Mouse (Mus musculus) midbrain, postnatal 0 days (tissue): Measurements from ENCODE around the gene Acat2. TPM values are rescaled to one million over a fixed set of nuclear protein-coding genes. Genes with fewer than 3 reads are reported as not detected.
"Not testable (repeated sequence)": the region's sequence is repeated elsewhere in the genome, so short reads cannot be mapped to it uniquely, and the experiment has no call there.

ENCODE experiments used
- ATAC-seq: fragments of 200-750 bp; cut with Nextera tagmentation; 2 replicates; pipeline ENCODE4 v1.8.0; 2017; ENCODE audit warnings: moderate number of reproducible peaks, mild to moderate bottlenecking, moderate TSS enrichment, moderate library complexity; ENCODE audit not compliant: low FRiP score
- DNase-seq: peaks from one replicate; pipeline ENCODE4 v3.0.0-alpha.2; 2015; ENCODE audit warnings: low spot score
- H3K27ac ChIP-seq: fragments of 300-500 bp; sonication (generic); 2 replicates; pipeline ENCODE4 v1.5.1; 2014; ENCODE audit warnings: low read depth, mild to moderate bottlenecking, low read length, mixed read lengths
- H3K27me3 ChIP-seq: fragments of 300-500 bp; sonication (generic); 2 replicates; pipeline ENCODE4 v1.6.1; 2014; ENCODE audit warnings: low read length, control low read depth, mixed read lengths; ENCODE audit not compliant: insufficient read depth
- H3K36me3 ChIP-seq: fragments of 300-500 bp; sonication (generic); 2 replicates; pipeline ENCODE4 v1.6.1; 2014; ENCODE audit warnings: low read length, control low read depth, mixed read lengths; ENCODE audit not compliant: insufficient read depth
- H3K4me1 ChIP-seq: fragments of 300-500 bp; sonication (generic); 2 replicates; pipeline ENCODE4 v1.6.1; 2014; ENCODE audit warnings: mild to moderate bottlenecking, control low read depth, antibody characterized with exemption, low read length, mixed read lengths; ENCODE audit not compliant: insufficient read depth
- H3K4me2 ChIP-seq: fragments of 300-500 bp; sonication (generic); 2 replicates; pipeline ENCODE4 v1.6.1; 2014; ENCODE audit warnings: low read depth, mild to moderate bottlenecking, low read length, mixed read lengths; ENCODE audit not compliant: poor library complexity, severe bottlenecking
- H3K4me3 ChIP-seq: fragments of 300-500 bp; sonication (generic); 2 replicates; pipeline ENCODE4 v1.5.1; 2014; ENCODE audit warnings: low read depth, mild to moderate bottlenecking, low read length, moderate library complexity
- H3K9ac ChIP-seq: fragments of 300-500 bp; sonication (generic); replicated peaks from 2 replicates; pipeline ENCODE4 v1.6.1; 2014; ENCODE audit warnings: mild to moderate bottlenecking, low read length, moderate library complexity, mixed read lengths; ENCODE audit not compliant: poor library complexity, severe bottlenecking
- H3K9me3 ChIP-seq: fragments of 300-500 bp; sonication (generic); 2 replicates; pipeline ENCODE4 v1.6.1; 2016; ENCODE audit warnings: low read length, control low read depth
- CTCF ChIP-seq: IDR thresholded peaks from 2 replicates; pipeline ENCODE4 v1.5.1; 2016; ENCODE audit warnings: antibody characterized with exemption, mild to moderate bottlenecking
- WGBS: fragments of 180-500 bp; shearing (Covaris S2); extraction: QIAGEN DNeasy Blood & Tissue Kit; methylation state at CpG from one replicate; pipeline ENCODE4 v1.1.7; 2014; 5-methylcytosine and 5-hydroxymethylcytosine counted together
- polyA plus RNA-seq: library from polyadenylated mRNA; unstranded; fragments of >200 nt; fragmentation: Nextera tagmentation; extraction: Ambion mirVana; gene quantifications from 2 replicates; pipeline ENCODE4 v1.2.1, GENCODE M21; 2015
- total RNA-seq: library from RNA; depleted of rRNA; stranded (reverse); fragments of >200 nt; gene quantifications from 2 replicates; pipeline ENCODE4 v1.2.3, GENCODE M21; 2014

The Acat2 gene
- total and polyA plus RNA-seq, 2 experiments from 2014 or later = 181 to 247 TPM

GRCm38 (mm10) chr17:12937412-12937970 is 23.1 kb downstream of the Acat2 start:
- H3K27me3 ChIP-seq = no peaks in the 10 kb centered on the region
- no peak overlapping the region for H3K9ac ChIP-seq
- H3K9me3 ChIP-seq = no peaks in the 10 kb centered on the region
- ATAC-seq (no peak), DNase-seq (no peak)
- no peaks in the 10 kb centered on the region; the same call in 1 of the 2 replicates for H3K4me1 ChIP-seq
- H3K4me2 ChIP-seq = no peak overlapping the region
- WGBS = 86% methylated on average over 2 of the region's 2 CpGs
- no peak overlapping the region for H3K4me3 ChIP-seq
- no peak for TF ChIP-seq CTCF
- H3K36me3 ChIP-seq = peaks cover 5% of the 10 kb centered on the region
- H3K27ac ChIP-seq = no peak overlapping the region

- Histone ChIP-seq H3K4me3 (no peak overlapping the region), H3K27ac (no peak overlapping the region), H3K4me2 (no peak overlapping the region), H3K27me3 (no peaks in the 10 kb centered on the region), H3K9me3 (no peaks in the 10 kb centered on the region), H3K4me1 (no peaks in the 10 kb centered on the region; the same call in 1 of the 2 replicates), H3K36me3 (no peaks in the 10 kb centered on the region), H3K9ac (no peak overlapping the region)
- DNase-seq = no peak
- WGBS = 50% methylated on average over 4 of the region's 4 CpGs
- TF ChIP-seq CTCF = no peak
- ATAC-seq = no peak
These were observed 24.8 kb downstream of the Acat2 start for GRCm38 (mm10) chr17:12935719-12936118.

GRCm38 (mm10) chr17:12931576-12931975 is 29.0 kb downstream of the Acat2 start:
- not testable (repeated sequence) for H3K4me3 ChIP-seq, H3K27ac ChIP-seq, H3K9ac ChIP-seq, ATAC-seq, H3K36me3 ChIP-seq, H3K4me2 ChIP-seq, H3K27me3 ChIP-seq, H3K9me3 ChIP-seq, H3K4me1 ChIP-seq, DNase-seq
- 87% methylated on average over 5 of the region's 5 CpGs for WGBS

GRCm38 (mm10) chr17:12925703-12926180 is 34.8 kb downstream of the Acat2 start:
- Histone ChIP-seq H3K4me1 (no peaks in the 10 kb centered on the region), H3K9me3 (no peaks in the 10 kb centered on the region), H3K9ac (no peak overlapping the region), H3K4me2 (no peak overlapping the region), H3K27ac (no peak overlapping the region), H3K36me3 (peaks cover 30% of the 10 kb centered on the region), H3K27me3 (no peaks in the 10 kb centered on the region), H3K4me3 (no peak overlapping the region)
- 91% methylated on average over 8 of the region's 8 CpGs for WGBS
- DNase-seq (no peak), ATAC-seq (no peak)
- TF ChIP-seq CTCF = no peak

GRCm38 (mm10) chr17:12925001-12925400 is 35.5 kb downstream of the Acat2 start:
- no peaks in the 10 kb centered on the region for H3K4me1 ChIP-seq
- H3K27me3 ChIP-seq = no peaks in the 10 kb centered on the region
- WGBS = 89% methylated on average over 3 of the region's 3 CpGs
- H3K4me2 ChIP-seq = no peak overlapping the region
- DNase-seq (no peak), ATAC-seq (no peak)
- TF ChIP-seq CTCF = no peak
- H3K36me3 ChIP-seq = peaks cover 30% of the 10 kb centered on the region
- no peak overlapping the region for H3K27ac ChIP-seq
- no peaks in the 10 kb centered on the region for H3K9me3 ChIP-seq
- no peak overlapping the region for H3K4me3 ChIP-seq
- H3K9ac ChIP-seq = no peak overlapping the region

- TF ChIP-seq CTCF = no peak
- no peak overlapping the region for H3K4me3 ChIP-seq
- H3K36me3 ChIP-seq = peaks cover 36% of the 10 kb centered on the region
- DNase-seq (no peak), ATAC-seq (no peak)
- 91% methylated on average over 1 of the region's 1 CpGs for WGBS
- H3K9ac ChIP-seq = no peak overlapping the region
- H3K27ac ChIP-seq = no peak overlapping the region
- H3K4me1 ChIP-seq = no peaks in the 10 kb centered on the region
- H3K4me2 ChIP-seq = no peak overlapping the region
- no peaks in the 10 kb centered on the region for H3K9me3 ChIP-seq
- no peaks in the 10 kb centered on the region for H3K27me3 ChIP-seq
These were observed 39.5 kb downstream of the Acat2 start for GRCm38 (mm10) chr17:12921073-12921472.
